Comparison of ENCODE assay signal across 19 mouse cellular contexts in the genomic region with DNA sequence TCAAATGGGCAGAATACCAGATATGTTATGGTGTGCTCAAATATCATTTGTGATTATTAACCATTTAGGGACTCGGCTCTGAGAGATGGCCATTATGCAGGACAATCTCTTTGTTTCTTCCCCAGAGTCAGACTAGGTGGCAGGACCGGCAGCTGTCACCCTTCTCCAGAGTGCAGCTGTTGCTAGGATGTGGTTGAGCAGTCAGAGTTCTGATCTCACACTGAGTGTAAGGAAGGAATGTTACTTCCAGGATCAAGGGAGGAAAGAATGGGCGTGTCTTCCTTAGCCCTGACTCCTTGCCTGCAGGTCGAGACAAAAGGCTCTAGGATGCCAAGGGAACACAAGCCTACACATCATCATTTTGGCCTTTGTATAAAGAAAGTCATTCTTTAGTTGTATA. TPM values are rescaled to one million over a fixed set of nuclear protein-coding genes. Genes with fewer than 3 reads are reported as not detected.
"Had no signal": no experiment of that assay in that cellular context is flagged by ENCODE, and none has a peak within 500 bp of the region (broad histone marks: within the 10 kb centered on the region; RNA-seq: fewer than 3 reads in every experiment).

No protein-coding gene starts in this region.

- H3K27ac ChIP-seq: kidney, postnatal 0 days; layer of hippocampus, adult 2 months; liver, embryonic 15.5 days; midbrain, embryonic 15.5 days; neural tube, embryonic 13.5 days; stomach, embryonic 15.5 days had no signal

- H3K4me1 ChIP-seq: liver, embryonic 15.5 days; megakaryocyte, embryonic 14.5 days; midbrain, embryonic 15.5 days; stomach, embryonic 15.5 days had no signal

- H3K9ac ChIP-seq: liver, embryonic 15.5 days; lung, embryonic 14.5 days; midbrain, embryonic 15.5 days; neural tube, embryonic 13.5 days; stomach, embryonic 15.5 days had no signal

- H3K27me3 ChIP-seq: liver, embryonic 15.5 days; megakaryocyte, embryonic 14.5 days; midbrain, embryonic 15.5 days; neural tube, embryonic 13.5 days; stomach, embryonic 15.5 days had no signal

- H3K9me3 ChIP-seq: liver, embryonic 15.5 days; midbrain, embryonic 15.5 days; stomach, embryonic 15.5 days had no signal

- DNase-seq: kidney, adult 9 months; kidney, postnatal 36 days; left cerebral cortex, postnatal 4 days; lung, embryonic 14.5 days; lung, postnatal 14 days; retina, postnatal 1 day; thymus, adult 2 months; thymus, postnatal 25 days had no signal

- H3K4me2 ChIP-seq: liver, embryonic 15.5 days; lung, embryonic 14.5 days; midbrain, embryonic 11.5 days; midbrain, embryonic 15.5 days; neural tube, embryonic 13.5 days; stomach, embryonic 15.5 days had no signal

- ATAC-seq: midbrain, embryonic 15.5 days had no signal

- H3K36me3 ChIP-seq: liver, embryonic 15.5 days; midbrain, embryonic 15.5 days; neural tube, embryonic 13.5 days; stomach, embryonic 15.5 days had no signal

- H3K4me3 ChIP-seq: layer of hippocampus, adult 2 months; liver, embryonic 15.5 days; megakaryocyte, embryonic 14.5 days; midbrain, embryonic 15.5 days; neural tube, embryonic 13.5 days; stomach, embryonic 15.5 days had no signal

RNA-seq across cellular contexts. Expression of a gene that starts 21.2 kb away (rescaled TPM):
- polyA plus RNA-seq: kidney, postnatal 0 days; liver, adult 2 months; liver, embryonic 15.5 days; lung, embryonic 14.5 days; macrophage; midbrain, embryonic 11.5 days; midbrain, embryonic 15.5 days; neural tube, embryonic 13.5 days; spleen, adult 2 months; stomach, embryonic 15.5 days; thymus, adult 2 months had no signal
